Mouse (Mus musculus): ENCODE measurements around the gene Abcc1. TPM values are rescaled to one million over a fixed set of nuclear protein-coding genes. Genes with fewer than 3 reads are reported as not detected.

The Abcc1 gene
- total and polyA plus RNA-seq, 3 experiments = 30.2 to 49.7 (median 37.4) TPM

DNA sequence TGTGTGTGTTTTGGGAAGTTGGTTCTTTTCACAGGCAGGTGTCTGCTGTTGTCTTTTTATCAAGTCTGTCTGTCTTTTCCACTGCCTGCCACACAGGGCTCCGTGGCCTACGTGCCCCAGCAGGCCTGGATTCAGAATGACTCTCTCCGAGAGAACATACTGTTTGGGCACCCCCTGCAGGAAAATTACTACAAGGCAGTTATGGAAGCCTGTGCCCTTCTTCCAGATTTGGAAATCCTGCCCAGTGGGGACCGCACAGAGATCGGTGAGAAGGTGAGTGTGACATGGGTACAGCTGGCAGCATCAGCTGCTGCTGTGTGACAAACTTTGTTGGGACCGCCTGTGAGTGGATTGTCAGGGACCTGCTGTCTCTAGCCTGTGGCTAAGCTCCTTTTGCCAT, 83.8 kb downstream of the Abcc1 start:
- Histone ChIP-seq H3K27ac (ENCODE audit: insufficient read depth, low read depth) (no peak overlapping the region), H3K9me3 (replicated peaks; ENCODE audit: low read length) (no peaks in the 10 kb centered on the region), H3K36me3 (replicated peaks in 1 of 2; ENCODE audit: control insufficient read depth in 1 of 2, insufficient read depth in 1 of 2, low read length in 1 of 2) (peaks cover 61 to 88% of the 10 kb centered on the region in 2 experiments), H3K9ac (ENCODE audit: insufficient read depth, low read depth) (no peak overlapping the region), H3K4me1 (ENCODE audit: control insufficient read depth in 1 of 2, insufficient read depth in 2 of 2) (peaks cover 0 to 10% of the 10 kb centered on the region in 2 experiments; a peak in 1 of 4 replicates), H3K27me3 (replicated peaks) (no peaks in the 10 kb centered on the region), H3K79me2 (replicated peaks; ENCODE audit: control insufficient read depth, extremely low read depth, insufficient read depth, poor library complexity, severe bottlenecking) (no peaks in the 10 kb centered on the region), H3K4me2 (ENCODE audit: insufficient read depth, low read depth, poor library complexity, severe bottlenecking) (no peak overlapping the region), H3K4me3 (replicated peaks in 1 of 3; ENCODE audit: low read depth in 2 of 3, low read length in 2 of 3, poor library complexity in 1 of 3) (no peak overlapping the region)
- no peak for DNase-seq (ENCODE audit: extremely low read depth)
- in situ Hi-C loops (cut with MboI; ENCODE audit: low pct_ligation_motif_present, low pct_unique_long_range_greater_than_20kb, low sequenced_read_pairs) = no loop called here
- dilution Hi-C loops (cut with MboI; ENCODE audit: extremely low pct_ligation_motif_present, extremely low pct_unique_long_range_greater_than_20kb, low sequenced_read_pairs) = no loop called here
- no peak for TF ChIP-seq POLR2AphosphoS2 (IDR thresholded peaks at IDR 0.05; ENCODE audit: low read depth, low read length)
- peak in 1 of 2 experiments; percentile 19; a peak in 2 of 4 replicates for TF ChIP-seq CTCF (conservative IDR thresholded peaks at IDR 0.05 in 1 of 2, IDR thresholded peaks at IDR 0.05 in 1 of 2; ENCODE audit: low read depth in 2 of 2, low read length in 2 of 2)
- TF ChIP-seq TBP (conservative IDR thresholded peaks at IDR 0.05; ENCODE audit: low read depth, low read length) = no peak
- no peak for TF ChIP-seq UBTF (IDR thresholded peaks at IDR 0.05; ENCODE audit: low read depth, low read length)
- TF ChIP-seq RAD21 (IDR thresholded peaks at IDR 0.05; ENCODE audit: low read depth, low read length) = no peak
- no peak for TF ChIP-seq SIN3A (IDR thresholded peaks at IDR 0.05; ENCODE audit: low read length)
- TF ChIP-seq TCF12 (IDR thresholded peaks at IDR 0.05; ENCODE audit: low read depth, low read length) = no peak

DNA sequence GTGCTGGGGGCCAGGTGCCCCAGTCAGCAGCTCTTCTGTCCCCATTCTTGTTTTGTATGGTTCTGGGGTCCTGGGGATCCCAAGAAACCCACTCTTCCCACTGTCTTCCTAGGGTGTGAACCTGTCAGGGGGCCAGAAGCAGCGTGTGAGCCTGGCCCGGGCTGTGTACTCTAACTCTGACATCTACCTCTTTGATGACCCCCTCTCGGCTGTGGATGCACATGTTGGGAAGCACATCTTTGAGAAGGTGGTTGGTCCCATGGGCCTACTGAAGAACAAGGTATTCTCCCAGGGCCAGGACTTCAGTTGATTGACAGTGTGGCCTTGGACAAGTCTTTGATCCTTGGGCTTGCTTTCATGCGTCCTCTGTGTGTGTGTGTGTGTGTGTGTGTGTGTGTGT, 86.0 kb downstream of the Abcc1 start:
- Histone ChIP-seq H3K4me2 (ENCODE audit: insufficient read depth, low read depth, poor library complexity, severe bottlenecking) (no peak overlapping the region), H3K4me1 (ENCODE audit: control insufficient read depth in 1 of 2, insufficient read depth in 2 of 2) (peaks cover 0 to 11% of the 10 kb centered on the region in 2 experiments; a peak in 1 of 4 replicates), H3K27me3 (replicated peaks) (no peaks in the 10 kb centered on the region), H3K79me2 (replicated peaks; ENCODE audit: control insufficient read depth, extremely low read depth, insufficient read depth, poor library complexity, severe bottlenecking) (no peaks in the 10 kb centered on the region), H3K9ac (ENCODE audit: insufficient read depth, low read depth) (no peak overlapping the region), H3K36me3 (replicated peaks in 1 of 2; ENCODE audit: control insufficient read depth in 1 of 2, insufficient read depth in 1 of 2, low read length in 1 of 2) (peaks cover 60 to 96% of the 10 kb centered on the region in 2 experiments), H3K27ac (ENCODE audit: insufficient read depth, low read depth) (no peak overlapping the region), H3K9me3 (replicated peaks; ENCODE audit: low read length) (no peaks in the 10 kb centered on the region), H3K4me3 (replicated peaks in 1 of 3; ENCODE audit: low read depth in 2 of 3, low read length in 2 of 3, poor library complexity in 1 of 3) (no peak overlapping the region)
- in situ Hi-C loops (cut with MboI; ENCODE audit: low pct_ligation_motif_present, low pct_unique_long_range_greater_than_20kb, low sequenced_read_pairs) = no loop called here
- no peak for TF ChIP-seq TBP (conservative IDR thresholded peaks at IDR 0.05; ENCODE audit: low read depth, low read length)
- TF ChIP-seq MAX (IDR thresholded peaks at IDR 0.05; ENCODE audit: low read length) = no peak
- no peak for TF ChIP-seq MYC (IDR thresholded peaks at IDR 0.05; ENCODE audit: low read depth, low read length)
- TF ChIP-seq EP300 (IDR thresholded peaks at IDR 0.05; ENCODE audit: low read length) = no peak
- no peak for TF ChIP-seq GABPA (IDR thresholded peaks at IDR 0.05; ENCODE audit: insufficient replicate concordance, low read depth, low read length)
- no peak for TF ChIP-seq POLR2A (IDR thresholded peaks at IDR 0.05; ENCODE audit: low read depth, low read length)
- TF ChIP-seq ETS1 (conservative IDR thresholded peaks at IDR 0.05; ENCODE audit: low read depth, low read length) = no peak
- TF ChIP-seq BHLHE40 (IDR thresholded peaks at IDR 0.05; ENCODE audit: low read depth, low read length) = no peak
- TF ChIP-seq CHD2 (IDR thresholded peaks at IDR 0.05; ENCODE audit: low read length) = no peak
- TF ChIP-seq MAZ (IDR thresholded peaks at IDR 0.05; ENCODE audit: low read depth, low read length) = no peak
- TF ChIP-seq HCFC1 (IDR thresholded peaks at IDR 0.05; ENCODE audit: low read depth, low read length) = no peak
- TF ChIP-seq IRF4 (IDR thresholded peaks at IDR 0.05; ENCODE audit: low read depth, low read length) = no peak
- no peak for TF ChIP-seq ZNF384 (IDR thresholded peaks at IDR 0.05; ENCODE audit: low read depth, low read length)
- no peak for TF ChIP-seq TCF12 (IDR thresholded peaks at IDR 0.05; ENCODE audit: low read depth, low read length)
- dilution Hi-C loops (cut with MboI; ENCODE audit: extremely low pct_ligation_motif_present, extremely low pct_unique_long_range_greater_than_20kb, low sequenced_read_pairs) = no loop called here
- DNase-seq (ENCODE audit: extremely low read depth) = no peak
